Mouse (Mus musculus) heart, embryonic 14.5 days (tissue): ENCODE results near the gene B3gnt3. TPM values are rescaled to one million over a fixed set of nuclear protein-coding genes. Genes with fewer than 3 reads are reported as not detected.

Experiments
- ATAC-seq: fragments of 200-750 bp; cut with Nextera tagmentation; 2 replicates; pipeline ENCODE4 v1.8.0; 2017; ENCODE audit warnings: low read depth, moderate TSS enrichment; ENCODE audit not compliant: insufficient number of reproducible peaks, insufficient read depth, low FRiP score
- H3K27ac ChIP-seq, 2 experiments: fragments of 200-500 bp in 1 of 2; fragments of 300-500 bp in 1 of 2; sonication (generic) in 1 of 2; replicated peaks in 1 of 2; 2 replicates each; pipeline ENCODE4 v1.5.1; 2012 to 2014; ENCODE audit warnings: low read depth in 2 of 2, low read length in 2 of 2, control low read depth in 1 of 2, mild to moderate bottlenecking in 1 of 2, mixed read lengths in 1 of 2; ENCODE audit not compliant: control insufficient read depth in 1 of 2, insufficient read depth in 1 of 2
- H3K27me3 ChIP-seq: fragments of 300-500 bp; sonication (generic); 2 replicates; pipeline ENCODE4 v1.6.1; 2014; ENCODE audit warnings: mild to moderate bottlenecking, low read length, control low read depth; ENCODE audit not compliant: control insufficient read depth, insufficient read depth
- H3K36me3 ChIP-seq: fragments of 300-500 bp; sonication (generic); 2 replicates; pipeline ENCODE4 v1.6.1; 2014; ENCODE audit warnings: mild to moderate bottlenecking, control low read depth, low read length, mixed read lengths; ENCODE audit not compliant: control insufficient read depth, insufficient read depth
- H3K4me1 ChIP-seq, 2 experiments: fragments of 200-500 bp in 1 of 2; fragments of 300-500 bp in 1 of 2; sonication (generic) in 1 of 2; 2 replicates each; pipeline ENCODE4 v1.6.1; 2012 to 2014; ENCODE audit warnings: low read length in 2 of 2, control low read depth in 1 of 2, mixed read lengths in 1 of 2; ENCODE audit not compliant: control insufficient read depth in 2 of 2, insufficient read depth in 2 of 2
- H3K4me2 ChIP-seq: fragments of 300-500 bp; sonication (generic); 2 replicates; pipeline ENCODE4 v1.6.1; 2014; ENCODE audit warnings: mild to moderate bottlenecking, low read length
- H3K4me3 ChIP-seq, 2 experiments: fragments of 200-500 bp in 1 of 2; fragments of 300-500 bp in 1 of 2; sonication (generic) in 1 of 2; 2 replicates each; pipeline ENCODE4 v1.5.1; 2012 to 2014; ENCODE audit warnings: low read length in 2 of 2, mild to moderate bottlenecking in 2 of 2, control low read depth in 1 of 2, low read depth in 1 of 2, moderate library complexity in 1 of 2; ENCODE audit not compliant: control insufficient read depth in 1 of 2, insufficient read depth in 1 of 2
- H3K9ac ChIP-seq: fragments of 300-500 bp; sonication (generic); 2 replicates; pipeline ENCODE4 v1.6.1; 2014; ENCODE audit warnings: mild to moderate bottlenecking, low read length
- H3K9me3 ChIP-seq: fragments of 300-500 bp; sonication (generic); 2 replicates; pipeline ENCODE4 v1.6.1; 2016; ENCODE audit warnings: low read length, control low read depth; ENCODE audit not compliant: control insufficient read depth
- WGBS: fragments of 180-500 bp; shearing (Covaris S2); extraction: QIAGEN DNeasy Blood & Tissue Kit; methylation state at CpG from one replicate; pipeline ENCODE4 v1.1.7; 2014; 5-methylcytosine and 5-hydroxymethylcytosine counted together
- polyA plus RNA-seq: library from polyadenylated mRNA; unstranded; fragments of >200 nt; fragmentation: Nextera tagmentation; extraction: Ambion mirVana; gene quantifications from 2 replicates; pipeline ENCODE4 v1.2.1, GENCODE M21; 2014

The B3gnt3 gene
- polyA plus RNA-seq, 1 experiment from 2014 or later: 3.1 TPM

GRCm38 (mm10) chr8:71660325-71661120 lies 41.1 kb downstream of the B3gnt3 start:
- no peaks in the 10 kb centered on the region for H3K36me3 ChIP-seq
- ATAC-seq: no peak
- H3K9ac ChIP-seq: no peak overlapping the region
- H3K27ac ChIP-seq: no peak overlapping the region
- no peak overlapping the region for H3K4me2 ChIP-seq
- H3K4me3 ChIP-seq: no peak overlapping the region
- peaks cover 0 to 5% of the 10 kb centered on the region in 2 experiments; a peak in 2 of 4 replicates for H3K4me1 ChIP-seq
- peaks cover 46% of the 10 kb centered on the region for H3K27me3 ChIP-seq
- H3K9me3 ChIP-seq: no peaks in the 10 kb centered on the region
- WGBS: 7% methylated on average over 36 of the region's 36 CpGs

- H3K9me3 ChIP-seq: no peaks in the 10 kb centered on the region
- ATAC-seq: no peak
- 63% methylated on average over 1 of the region's 1 CpGs for WGBS
- no peak overlapping the region for H3K27ac ChIP-seq
- peaks cover under 1% of the 10 kb centered on the region in 2 experiments; a peak in 3 of 4 replicates for H3K4me1 ChIP-seq
- no peaks in the 10 kb centered on the region for H3K36me3 ChIP-seq
- no peak overlapping the region for H3K4me3 ChIP-seq
- no peak overlapping the region for H3K4me2 ChIP-seq
- no peak overlapping the region for H3K9ac ChIP-seq
- H3K27me3 ChIP-seq: peaks cover 54% of the 10 kb centered on the region
Observed at GRCm38 (mm10) chr8:71659751-71660150, 41.8 kb downstream of the B3gnt3 start.

- Histone ChIP-seq H3K27ac (no peak overlapping the region), H3K9ac (no peak overlapping the region), H3K4me1 (peaks cover 2 to 3% of the 10 kb centered on the region in 2 experiments; a peak in 3 of 4 replicates), H3K36me3 (no peaks in the 10 kb centered on the region), H3K9me3 (no peaks in the 10 kb centered on the region), H3K4me3 (no peak overlapping the region), H3K27me3 (peaks cover 65% of the 10 kb centered on the region), H3K4me2 (no peak overlapping the region)
- WGBS: 20% methylated on average over 17 of the region's 17 CpGs
- ATAC-seq: no peak
Observed at GRCm38 (mm10) chr8:71658515-71659049, 43.0 kb downstream of the B3gnt3 start.

GRCm38 (mm10) chr8:71657816-71658215 lies 43.8 kb downstream of the B3gnt3 start:
- 18% methylated on average over 9 of the region's 9 CpGs for WGBS
- H3K27me3 ChIP-seq: peaks cover 72% of the 10 kb centered on the region
- no peaks in the 10 kb centered on the region for H3K36me3 ChIP-seq
- no peak overlapping the region for H3K4me2 ChIP-seq
- H3K4me1 ChIP-seq: peaks cover 2 to 3% of the 10 kb centered on the region in 2 experiments; a peak in 3 of 4 replicates
- no peak for ATAC-seq
- no peak overlapping the region for H3K4me3 ChIP-seq
- no peak overlapping the region for H3K27ac ChIP-seq
- H3K9ac ChIP-seq: no peak overlapping the region
- no peaks in the 10 kb centered on the region for H3K9me3 ChIP-seq

GRCm38 (mm10) chr8:71654600-71654999 lies 47.0 kb downstream of the B3gnt3 start:
- Histone ChIP-seq H3K36me3 (no peaks in the 10 kb centered on the region), H3K4me3 (no peak overlapping the region), H3K9ac (no peak overlapping the region), H3K27ac (no peak overlapping the region), H3K27me3 (peaks cover 76% of the 10 kb centered on the region), H3K9me3 (no peaks in the 10 kb centered on the region), H3K4me1 (peaks cover 2 to 3% of the 10 kb centered on the region in 2 experiments; a peak in 2 of 4 replicates), H3K4me2 (peak overlapping the region; percentile 18; the same call in 1 of the 2 replicates)
- WGBS: 1% methylated on average over 24 of the region's 24 CpGs
- no peak for ATAC-seq

- H3K27ac ChIP-seq: no peak overlapping the region
- no peak for ATAC-seq
- 0 out of 2 replicates have a peak, but pooled peaks cover 4% of the 10 kb centered on the region for H3K27me3 ChIP-seq
- no peak overlapping the region for H3K4me3 ChIP-seq
- 74% methylated on average over 9 of the region's 9 CpGs for WGBS
- no peaks in the 10 kb centered on the region for H3K36me3 ChIP-seq
- no peak overlapping the region for H3K4me2 ChIP-seq
- no peaks in the 10 kb centered on the region for H3K9me3 ChIP-seq
- no peaks in the 10 kb centered on the region for H3K4me1 ChIP-seq
- H3K9ac ChIP-seq: no peak overlapping the region
Observed at GRCm38 (mm10) chr8:71645510-71645909, 56.1 kb downstream of the B3gnt3 start.
